Mouse (Mus musculus) bone marrow macrophage, adult 2 months (primary cell): ENCODE measurements around the gene E130114P18Rik. TPM values are rescaled to one million over a fixed set of nuclear protein-coding genes. Genes with fewer than 3 reads are reported as not detected.

Experiments used
- H3K27ac ChIP-seq: 2 replicates; pipeline ENCODE4 v1.5.1; 2012; ENCODE audit warnings: low read depth, low read length; ENCODE audit not compliant: insufficient read depth
- H3K4me1 ChIP-seq: 2 replicates; pipeline ENCODE4 v1.6.1; 2012; ENCODE audit warnings: low read length; ENCODE audit not compliant: control insufficient read depth, insufficient read depth
- H3K4me3 ChIP-seq: 2 replicates; pipeline ENCODE4 v1.5.1; 2012; ENCODE audit warnings: mild to moderate bottlenecking, low read length, moderate library complexity; ENCODE audit not compliant: insufficient read depth
- CTCF ChIP-seq: IDR thresholded peaks from 2 replicates; pipeline ENCODE4 v1.5.1; 2012; ENCODE audit warnings: low read depth, mild to moderate bottlenecking, low read length, moderate library complexity
- POLR2A ChIP-seq: IDR thresholded peaks from 2 replicates; pipeline ENCODE4 v1.6.1; 2012; ENCODE audit warnings: mild to moderate bottlenecking, low read depth, low read length, borderline replicate concordance
- polyA plus RNA-seq: library from polyadenylated mRNA; stranded (reverse); fragments of >200 nt; gene quantifications from 2 replicates; pipeline ENCODE4 v1.2.4, GENCODE M21; 2012; ENCODE audit not compliant: missing spikeins, insufficient read depth, insufficient read length

E130114P18Rik gene
- polyA plus RNA-seq, 1 experiment = not detected

- Histone ChIP-seq H3K4me1 (no peaks in the 10 kb centered on the region), H3K4me3 (no peak overlapping the region), H3K27ac (no peak overlapping the region)
- no peak for TF ChIP-seq CTCF
Observed at GRCm38 (mm10) chr4:97730416-97730815, 47.5 kb downstream of the E130114P18Rik start.

- Histone ChIP-seq H3K4me1 (no peaks in the 10 kb centered on the region), H3K27ac (no peak overlapping the region)
- TF ChIP-seq CTCF (no peak), POLR2A (no peak)
Observed at GRCm38 (mm10) chr4:97729999-97730398, 47.9 kb downstream of the E130114P18Rik start.

GRCm38 (mm10) chr4:97728520-97728919 lies 49.4 kb downstream of the E130114P18Rik start:
- Histone ChIP-seq H3K27ac (no peak overlapping the region), H3K4me1 (no peaks in the 10 kb centered on the region), H3K4me3 (no peak overlapping the region)
- no peak for TF ChIP-seq CTCF
- TF ChIP-seq POLR2A = no peak

More at GRCm38 (mm10) chr4:97729999-97730398, 47.9 kb downstream of the E130114P18Rik start:
- no peak overlapping the region for H3K4me3 ChIP-seq

GRCm38 (mm10) chr4:97723374-97723773 lies 54.5 kb downstream of the E130114P18Rik start:
- H3K4me1 ChIP-seq = no peaks in the 10 kb centered on the region
- no peak overlapping the region for H3K27ac ChIP-seq
- TF ChIP-seq CTCF = no peak
- TF ChIP-seq POLR2A = no peak
- no peak overlapping the region for H3K4me3 ChIP-seq

GRCm38 (mm10) chr4:97722666-97723065 lies 55.2 kb downstream of the E130114P18Rik start:
- H3K4me3 ChIP-seq = no peak overlapping the region
- H3K27ac ChIP-seq = no peak overlapping the region
- H3K4me1 ChIP-seq = no peaks in the 10 kb centered on the region
- TF ChIP-seq CTCF = no peak
- no peak for TF ChIP-seq POLR2A

GRCm38 (mm10) chr4:97714616-97715015 lies 63.3 kb downstream of the E130114P18Rik start:
- no peak overlapping the region for H3K27ac ChIP-seq
- TF ChIP-seq CTCF (no peak), POLR2A (no peak)
- no peak overlapping the region for H3K4me3 ChIP-seq
- H3K4me1 ChIP-seq = no peaks in the 10 kb centered on the region

- Histone ChIP-seq H3K27ac (no peak overlapping the region), H3K4me3 (no peak overlapping the region), H3K4me1 (no peaks in the 10 kb centered on the region)
- TF ChIP-seq POLR2A (no peak), CTCF (no peak)
Observed at GRCm38 (mm10) chr4:97714101-97714615, 63.7 kb downstream of the E130114P18Rik start.

GRCm38 (mm10) chr4:97712547-97712946 lies 65.3 kb downstream of the E130114P18Rik start:
- H3K4me3 ChIP-seq = no peak overlapping the region
- H3K4me1 ChIP-seq = no peaks in the 10 kb centered on the region
- TF ChIP-seq CTCF (no peak), POLR2A (no peak)
- H3K27ac ChIP-seq = no peak overlapping the region

- Histone ChIP-seq H3K27ac (no peak overlapping the region), H3K4me1 (no peaks in the 10 kb centered on the region), H3K4me3 (no peak overlapping the region)
- TF ChIP-seq POLR2A (no peak), CTCF (no peak)
Observed at GRCm38 (mm10) chr4:97710048-97710765, 67.7 kb downstream of the E130114P18Rik start.

- H3K4me1 ChIP-seq = no peaks in the 10 kb centered on the region
- no peak overlapping the region for H3K4me3 ChIP-seq
- TF ChIP-seq CTCF (no peak), POLR2A (no peak)
- H3K27ac ChIP-seq = no peak overlapping the region
Observed at GRCm38 (mm10) chr4:97707373-97708152, 70.3 kb downstream of the E130114P18Rik start.
